21 mouse cellular contexts compared by ENCODE assay signal in genomic region chr5:53536635-53537554, GRCm38 (mm10).
DNase-seq lines count a peak whose midpoint lies in the region; ATAC-seq and TF ChIP-seq lines count a peak whose summit lies in the region.
"Had no signal": no experiment of that assay in that cellular context is flagged by ENCODE, and none has a peak within 500 bp of the region (broad histone marks: within the 10 kb centered on the region; RNA-seq: fewer than 3 reads in every experiment).

No protein-coding gene starts in this region.

- H3K9ac ChIP-seq in heart, embryonic 12.5 days, result no peak overlapping the region
- no peak overlapping the region for H3K9ac ChIP-seq in CH12.LX (ENCODE audit: insufficient read depth, low read depth)
- no peak overlapping the region for H3K9ac ChIP-seq in midbrain, embryonic 11.5 days (ENCODE audit: low read length)
- H3K9ac ChIP-seq: hindbrain, embryonic 13.5 days; kidney, embryonic 15.5 days; limb, embryonic 13.5 days; liver, embryonic 14.5 days; midbrain, embryonic 13.5 days had no signal

- H3K4me3 ChIP-seq in heart, embryonic 12.5 days, result no peak overlapping the region
- H3K4me3 ChIP-seq in CH12.LX (replicated peaks in 1 of 3; ENCODE audit: low read depth in 2 of 3, low read length in 2 of 3, poor library complexity in 1 of 3), result no peak overlapping the region
- no peak overlapping the region for H3K4me3 ChIP-seq in embryonic fibroblast, embryonic 13.5 days (ENCODE audit: insufficient read depth, low read length)
- H3K4me3 ChIP-seq in midbrain, embryonic 11.5 days (ENCODE audit: low read depth, low read length), result no peak overlapping the region
- H3K4me3 ChIP-seq: hindbrain, embryonic 13.5 days; kidney, embryonic 15.5 days; limb, embryonic 13.5 days; midbrain, embryonic 13.5 days had no signal

- H3K27ac ChIP-seq in heart, embryonic 12.5 days (ENCODE audit: poor library complexity, severe bottlenecking), result no peak overlapping the region
- H3K27ac ChIP-seq in CH12.LX (ENCODE audit: insufficient read depth, low read depth), result no peak overlapping the region
- peak overlapping the region; percentile 22; the same call in 1 of the 2 replicates for H3K27ac ChIP-seq in embryonic fibroblast, embryonic 13.5 days (ENCODE audit: insufficient read depth, low read length)
- H3K27ac ChIP-seq in midbrain, embryonic 11.5 days (ENCODE audit: low read depth, low read length), result no peak overlapping the region
- H3K27ac ChIP-seq: hindbrain, embryonic 13.5 days; kidney, embryonic 15.5 days; limb, embryonic 13.5 days; liver, embryonic 14.5 days; midbrain, embryonic 13.5 days had no signal

- no peaks in the 10 kb centered on the region for H3K4me1 ChIP-seq in heart, embryonic 12.5 days (replicated peaks)
- H3K4me1 ChIP-seq in CH12.LX (ENCODE audit: control insufficient read depth in 1 of 2, insufficient read depth in 2 of 2), result peaks cover 15 to 54% of the 10 kb centered on the region in 2 experiments
- peaks cover 11% of the 10 kb centered on the region; the same call in 1 of the 2 replicates for H3K4me1 ChIP-seq in embryonic fibroblast, embryonic 13.5 days (ENCODE audit: control insufficient read depth, insufficient read depth, low read length)
- no peaks in the 10 kb centered on the region for H3K4me1 ChIP-seq in midbrain, embryonic 11.5 days (ENCODE audit: control insufficient read depth, insufficient read depth, low read length)
- H3K4me1 ChIP-seq: kidney, embryonic 15.5 days had no signal

- ATAC-seq in heart, embryonic 12.5 days (ENCODE audit: insufficient number of reproducible peaks, low FRiP score), result no peak
- no peak for ATAC-seq in midbrain, embryonic 11.5 days (ENCODE audit: low FRiP score)
- ATAC-seq: activated CD4-positive, CD25-positive, alpha-beta regulatory T cell, adult 4 months; forebrain, embryonic 14.5 days; midbrain, embryonic 13.5 days had no signal

- TF ChIP-seq POLR2A in CH12.LX (IDR thresholded peaks at IDR 0.05; ENCODE audit: low read depth, low read length), result no peak
- no peak for TF ChIP-seq POLR2A in embryonic fibroblast, embryonic 13.5 days (IDR thresholded peaks at IDR 0.05; ENCODE audit: low read depth, low read length)

- TF ChIP-seq EP300 in CH12.LX (IDR thresholded peaks at IDR 0.05; ENCODE audit: low read length), result no peak

- DNase-seq in heart, adult 11 months, result peak; percentile 94
- DNase-seq in CH12.LX (ENCODE audit: extremely low read depth), result no peak
- peak; percentile 19 for DNase-seq in lung, postnatal 36 days
- DNase-seq in MN1 (ENCODE audit: low spot score), result no peak
- DNase-seq in midbrain, embryonic 11.5 days (ENCODE audit: low spot score, missing footprints), result no peak
- DNase-seq in cerebellum, adult 11 months, result no peak
- DNase-seq: adrenal gland, postnatal 14 days; cerebellum, postnatal 10 days; heart, postnatal 14 days; right cerebral cortex, postnatal 25 days; thymus, adult 2 months had no signal

- H3K79me2 ChIP-seq in CH12.LX (replicated peaks; ENCODE audit: control insufficient read depth, extremely low read depth, insufficient read depth, poor library complexity, severe bottlenecking), result no peaks in the 10 kb centered on the region

- no peaks in the 10 kb centered on the region for H3K36me3 ChIP-seq in heart, embryonic 12.5 days
- H3K36me3 ChIP-seq in CH12.LX (replicated peaks in 1 of 2; ENCODE audit: control insufficient read depth in 1 of 2, insufficient read depth in 1 of 2, low read length in 1 of 2), result no peaks in the 10 kb centered on the region
- H3K36me3 ChIP-seq in midbrain, embryonic 11.5 days (ENCODE audit: control insufficient read depth, insufficient read depth, low read length), result no peaks in the 10 kb centered on the region
- H3K36me3 ChIP-seq: hindbrain, embryonic 13.5 days; kidney, embryonic 15.5 days; limb, embryonic 13.5 days; midbrain, embryonic 13.5 days had no signal

- H3K9me3 ChIP-seq in heart, embryonic 12.5 days (replicated peaks), result no peaks in the 10 kb centered on the region
- no peaks in the 10 kb centered on the region for H3K9me3 ChIP-seq in CH12.LX (replicated peaks; ENCODE audit: low read length)
- no peaks in the 10 kb centered on the region for H3K9me3 ChIP-seq in midbrain, embryonic 11.5 days (ENCODE audit: control insufficient read depth, low read length)
- H3K9me3 ChIP-seq: hindbrain, embryonic 13.5 days; kidney, embryonic 15.5 days; limb, embryonic 13.5 days; midbrain, embryonic 13.5 days had no signal

- H3K27me3 ChIP-seq in heart, embryonic 12.5 days (replicated peaks), result peaks cover 9% of the 10 kb centered on the region
- no peaks in the 10 kb centered on the region for H3K27me3 ChIP-seq in CH12.LX (replicated peaks)
- no peaks in the 10 kb centered on the region for H3K27me3 ChIP-seq in midbrain, embryonic 11.5 days (ENCODE audit: control insufficient read depth, insufficient read depth, low read length)
- H3K27me3 ChIP-seq: hindbrain, embryonic 13.5 days; kidney, embryonic 15.5 days; limb, embryonic 13.5 days; midbrain, embryonic 13.5 days had no signal

- TF ChIP-seq RAD21 in CH12.LX (IDR thresholded peaks at IDR 0.05; ENCODE audit: low read depth, low read length), result no peak

- H3K4me2 ChIP-seq in heart, embryonic 12.5 days, result no peak overlapping the region
- H3K4me2 ChIP-seq in CH12.LX (ENCODE audit: insufficient read depth, low read depth, poor library complexity, severe bottlenecking), result no peak overlapping the region
- H3K4me2 ChIP-seq in midbrain, embryonic 11.5 days, result no peak overlapping the region
- H3K4me2 ChIP-seq: heart, embryonic 11.5 days; hindbrain, embryonic 13.5 days; kidney, embryonic 15.5 days; limb, embryonic 13.5 days; midbrain, embryonic 13.5 days had no signal

- in situ Hi-C loops in CH12.LX (cut with MboI; ENCODE audit: low pct_ligation_motif_present, low pct_unique_long_range_greater_than_20kb, low sequenced_read_pairs), result no loop called here

- no peak for TF ChIP-seq CTCF in CH12.LX (conservative IDR thresholded peaks at IDR 0.05 in 1 of 2, IDR thresholded peaks at IDR 0.05 in 1 of 2; ENCODE audit: low read depth in 2 of 2, low read length in 2 of 2)
- TF ChIP-seq CTCF in embryonic fibroblast, embryonic 13.5 days (IDR thresholded peaks at IDR 0.05; ENCODE audit: borderline replicate concordance, insufficient read depth, low read length), result no peak

- dilution Hi-C loops in CH12.LX (cut with MboI; ENCODE audit: extremely low pct_ligation_motif_present, extremely low pct_unique_long_range_greater_than_20kb, low sequenced_read_pairs), result no loop called here

- 72% methylated on average over 12 of the region's 12 CpGs for WGBS in heart, embryonic 12.5 days
- 82% methylated on average over 12 of the region's 12 CpGs for WGBS in midbrain, embryonic 11.5 days

TF ChIP-seq in CH12.LX, 34 proteins besides CTCF, POLR2A, EP300 and RAD21:
- TF ChIP-seq MXI1 (IDR thresholded peaks at IDR 0.05; ENCODE audit: low read depth, low read length) (0 out of 2 replicates have a peak, but pooled peaks have one; percentile 32), ZC3H11A (IDR thresholded peaks at IDR 0.05; ENCODE audit: low read depth, low read length) (no peak)
TF ChIP-seq in CH12.LX: peak in this region for 1.

Comparison
In these comparisons a context has a peak if more than half of its experiments do, and no peak if none do; other contexts are left out.
1. DNase-seq: peak in heart, adult 11 months (single experiment) and lung, postnatal 36 days (single experiment); none in CH12.LX (single experiment), MN1 (single experiment), midbrain, embryonic 11.5 days (single experiment) and cerebellum, adult 11 months (single experiment).